Mouse (Mus musculus): ENCODE data around the gene Ccdc177.

The Ccdc177 gene

GRCm38 (mm10) chr12:80760396-80760801 is at the start of gene Ccdc177:
Gene Ccdc177 (minus strand): TSS chr12:80760687.
- Histone ChIP-seq H3K36me3 (ENCODE audit: control insufficient read depth, insufficient read depth, low read length, poor library complexity, severe bottlenecking) (no peaks in the 10 kb centered on the region), H3K27me3 (ENCODE audit: control insufficient read depth, insufficient read depth, low read length, poor library complexity, severe bottlenecking) (peaks cover 4% of the 10 kb centered on the region; the same call in 1 of the 2 replicates)
- peak; percentile 86 for DNase-seq (ENCODE audit: low read depth, low spot score)

GRCm38 (mm10) chr12:80810005-80810404 is 49.5 kb upstream of the Ccdc177 start:
- no peaks in the 10 kb centered on the region for H3K27me3 ChIP-seq (ENCODE audit: control insufficient read depth, insufficient read depth, low read length, poor library complexity, severe bottlenecking)
- H3K36me3 ChIP-seq (ENCODE audit: control insufficient read depth, insufficient read depth, low read length, poor library complexity, severe bottlenecking) = no peaks in the 10 kb centered on the region; the same call in 1 of the 2 replicates
- DNase-seq (ENCODE audit: low read depth, low spot score) = no peak

- H3K36me3 ChIP-seq (ENCODE audit: control insufficient read depth, insufficient read depth, low read length, poor library complexity, severe bottlenecking) = no peaks in the 10 kb centered on the region; the same call in 1 of the 2 replicates
- H3K27me3 ChIP-seq (ENCODE audit: control insufficient read depth, insufficient read depth, low read length, poor library complexity, severe bottlenecking) = no peaks in the 10 kb centered on the region
- DNase-seq (ENCODE audit: low read depth, low spot score) = no peak
These were observed 47.1 kb upstream of the Ccdc177 start for GRCm38 (mm10) chr12:80807451-80808085.

- no peak for DNase-seq (ENCODE audit: low read depth, low spot score)
- Histone ChIP-seq H3K27me3 (ENCODE audit: control insufficient read depth, insufficient read depth, low read length, poor library complexity, severe bottlenecking) (no peaks in the 10 kb centered on the region), H3K36me3 (ENCODE audit: control insufficient read depth, insufficient read depth, low read length, poor library complexity, severe bottlenecking) (no peaks in the 10 kb centered on the region)
These were observed 44.5 kb upstream of the Ccdc177 start for GRCm38 (mm10) chr12:80804861-80805428.

GRCm38 (mm10) chr12:80803924-80804323 is 43.4 kb upstream of the Ccdc177 start:
- DNase-seq (ENCODE audit: low read depth, low spot score) = no peak
- no peaks in the 10 kb centered on the region for H3K36me3 ChIP-seq (ENCODE audit: control insufficient read depth, insufficient read depth, low read length, poor library complexity, severe bottlenecking)
- H3K27me3 ChIP-seq (ENCODE audit: control insufficient read depth, insufficient read depth, low read length, poor library complexity, severe bottlenecking) = no peaks in the 10 kb centered on the region

GRCm38 (mm10) chr12:80801443-80801842 is 41.0 kb upstream of the Ccdc177 start:
- no peak for DNase-seq (ENCODE audit: low read depth, low spot score)
- no peaks in the 10 kb centered on the region for H3K27me3 ChIP-seq (ENCODE audit: control insufficient read depth, insufficient read depth, low read length, poor library complexity, severe bottlenecking)
- no peaks in the 10 kb centered on the region for H3K36me3 ChIP-seq (ENCODE audit: control insufficient read depth, insufficient read depth, low read length, poor library complexity, severe bottlenecking)

GRCm38 (mm10) chr12:80800156-80800555 is 39.7 kb upstream of the Ccdc177 start:
- no peaks in the 10 kb centered on the region for H3K36me3 ChIP-seq (ENCODE audit: control insufficient read depth, insufficient read depth, low read length, poor library complexity, severe bottlenecking)
- no peaks in the 10 kb centered on the region for H3K27me3 ChIP-seq (ENCODE audit: control insufficient read depth, insufficient read depth, low read length, poor library complexity, severe bottlenecking)
- no peak for DNase-seq (ENCODE audit: low read depth, low spot score)

- peak; percentile 54 for DNase-seq (ENCODE audit: low read depth, low spot score)
- H3K36me3 ChIP-seq (ENCODE audit: control insufficient read depth, insufficient read depth, low read length, poor library complexity, severe bottlenecking) = no peaks in the 10 kb centered on the region
- H3K27me3 ChIP-seq (ENCODE audit: control insufficient read depth, insufficient read depth, low read length, poor library complexity, severe bottlenecking) = no peaks in the 10 kb centered on the region
These were observed 37.8 kb upstream of the Ccdc177 start for GRCm38 (mm10) chr12:80798271-80798670.

GRCm38 (mm10) chr12:80794935-80795785 is 34.7 kb upstream of the Ccdc177 start:
- Histone ChIP-seq H3K36me3 (ENCODE audit: control insufficient read depth, insufficient read depth, low read length, poor library complexity, severe bottlenecking) (no peaks in the 10 kb centered on the region), H3K27me3 (ENCODE audit: control insufficient read depth, insufficient read depth, low read length, poor library complexity, severe bottlenecking) (no peaks in the 10 kb centered on the region)
- DNase-seq (ENCODE audit: low read depth, low spot score) = peak; percentile 40

GRCm38 (mm10) chr12:80794522-80794921 is 34.0 kb upstream of the Ccdc177 start:
- Histone ChIP-seq H3K36me3 (ENCODE audit: control insufficient read depth, insufficient read depth, low read length, poor library complexity, severe bottlenecking) (no peaks in the 10 kb centered on the region), H3K27me3 (ENCODE audit: control insufficient read depth, insufficient read depth, low read length, poor library complexity, severe bottlenecking) (no peaks in the 10 kb centered on the region)
- DNase-seq (ENCODE audit: low read depth, low spot score) = no peak

GRCm38 (mm10) chr12:80793535-80793934 is 33.0 kb upstream of the Ccdc177 start:
- DNase-seq (ENCODE audit: low read depth, low spot score) = no peak
- Histone ChIP-seq H3K27me3 (ENCODE audit: control insufficient read depth, insufficient read depth, low read length, poor library complexity, severe bottlenecking) (no peaks in the 10 kb centered on the region), H3K36me3 (ENCODE audit: control insufficient read depth, insufficient read depth, low read length, poor library complexity, severe bottlenecking) (no peaks in the 10 kb centered on the region)

- H3K27me3 ChIP-seq (ENCODE audit: control insufficient read depth, insufficient read depth, low read length, poor library complexity, severe bottlenecking) = no peaks in the 10 kb centered on the region
- DNase-seq (ENCODE audit: low read depth, low spot score) = peak; percentile 93
- no peaks in the 10 kb centered on the region for H3K36me3 ChIP-seq (ENCODE audit: control insufficient read depth, insufficient read depth, low read length, poor library complexity, severe bottlenecking)
These were observed 32.4 kb upstream of the Ccdc177 start for GRCm38 (mm10) chr12:80792867-80793266.

GRCm38 (mm10) chr12:80791571-80792444 is 31.3 kb upstream of the Ccdc177 start:
- peak; percentile 51 for DNase-seq (ENCODE audit: low read depth, low spot score)
- Histone ChIP-seq H3K27me3 (ENCODE audit: control insufficient read depth, insufficient read depth, low read length, poor library complexity, severe bottlenecking) (no peaks in the 10 kb centered on the region), H3K36me3 (ENCODE audit: control insufficient read depth, insufficient read depth, low read length, poor library complexity, severe bottlenecking) (no peaks in the 10 kb centered on the region)

Data from splenic B cell, adult 2 months (primary cell).